Mouse (Mus musculus) myocyte (in vitro differentiated cells): ENCODE results near the gene Rreb1. TPM values are rescaled to one million over a fixed set of nuclear protein-coding genes. Genes with fewer than 3 reads are reported as not detected.

Experiments used
- H3K27me3 ChIP-seq: one replicate; pipeline ENCODE4 v1.6.1; 2011; ENCODE audit not compliant: control insufficient read depth, insufficient read depth, insufficient read length
- H3K36me3 ChIP-seq: one replicate; pipeline ENCODE4 v1.6.1; 2011; ENCODE audit not compliant: control insufficient read depth, insufficient read depth
- H3K4me2 ChIP-seq: one replicate; pipeline ENCODE4 v1.6.1; 2011; ENCODE audit warnings: low read depth, control low read depth
- H3K4me3 ChIP-seq: one replicate; pipeline ENCODE4 v1.5.1; 2011; ENCODE audit warnings: mild to moderate bottlenecking, control low read depth, moderate library complexity
- H3K79me2 ChIP-seq: one replicate; pipeline ENCODE4 v1.6.1; 2011; ENCODE audit not compliant: control insufficient read depth, insufficient read depth
- H3ac ChIP-seq: one replicate; pipeline ENCODE4 v1.6.1; 2011; ENCODE audit not compliant: control insufficient read depth, insufficient read length
- CEBPB ChIP-seq: IDR thresholded peaks from 2 replicates; pipeline ENCODE4 v1.6.1; 2011; ENCODE audit warnings: mild to moderate bottlenecking, moderate library complexity; ENCODE audit not compliant: poor library complexity, insufficient read depth, severe bottlenecking
- E2F4 ChIP-seq: IDR thresholded peaks from one replicate; pipeline ENCODE4 v1.6.1; 2011; ENCODE audit warnings: mild to moderate bottlenecking, control low read depth, moderate library complexity; ENCODE audit not compliant: insufficient read depth
- MAX ChIP-seq: IDR thresholded peaks from one replicate; pipeline ENCODE4 v1.6.1; 2011; ENCODE audit warnings: low read depth, mild to moderate bottlenecking, control low read depth
- MYOD1 ChIP-seq, 3 experiments: IDR thresholded peaks; one replicate each; pipeline ENCODE4 v1.6.1; 2011; ENCODE audit warnings: control low read depth in 2 of 3, low read depth in 2 of 3, mild to moderate bottlenecking in 2 of 3, moderate library complexity in 1 of 3; ENCODE audit not compliant: insufficient read length in 2 of 3, control insufficient read depth in 1 of 3
- MYOG ChIP-seq, 3 experiments: IDR thresholded peaks; one replicate each; pipeline ENCODE4 v1.6.1; 2011; ENCODE audit warnings: control low read depth in 2 of 3, low read depth in 2 of 3, mild to moderate bottlenecking in 2 of 3; ENCODE audit not compliant: insufficient read length in 2 of 3, control insufficient read depth in 1 of 3, insufficient read depth in 1 of 3
- POLR2A ChIP-seq: IDR thresholded peaks from one replicate; pipeline ENCODE4 v1.6.1; 2011; ENCODE audit warnings: low read depth, mild to moderate bottlenecking, control low read depth, moderate library complexity; ENCODE audit not compliant: insufficient read length
- POLR2AphosphoS2 ChIP-seq: IDR thresholded peaks from one replicate; pipeline ENCODE4 v1.6.1; 2011; ENCODE audit warnings: low read depth, control low read depth; ENCODE audit not compliant: insufficient read length
- REST ChIP-seq: IDR thresholded peaks from one replicate; pipeline ENCODE4 v1.6.1; 2011; ENCODE audit warnings: mild to moderate bottlenecking, control low read depth, moderate library complexity; ENCODE audit not compliant: insufficient read depth, insufficient read length
- SRF ChIP-seq: IDR thresholded peaks from one replicate; pipeline ENCODE4 v1.6.1; 2011; ENCODE audit warnings: low read depth; ENCODE audit not compliant: control insufficient read depth, insufficient read length
- TCF12 ChIP-seq: IDR thresholded peaks from one replicate; pipeline ENCODE4 v1.6.1; 2011; ENCODE audit warnings: mild to moderate bottlenecking, control low read depth; ENCODE audit not compliant: poor library complexity, insufficient read depth, severe bottlenecking
- TCF3 ChIP-seq: IDR thresholded peaks from one replicate; pipeline ENCODE4 v1.6.1; 2011; ENCODE audit warnings: low read depth, control low read depth; ENCODE audit not compliant: insufficient read length
- USF1 ChIP-seq: IDR thresholded peaks from one replicate; pipeline ENCODE4 v1.6.1; 2011; ENCODE audit warnings: low read depth, mild to moderate bottlenecking, control low read depth, moderate library complexity
- polyA plus RNA-seq: library from polyadenylated mRNA; unstranded; fragments of >200 nt; fragmentation: generic; extraction: Trizol; gene quantifications from one replicate; pipeline ENCODE4 v1.2.1, GENCODE M21; 2012; ENCODE audit warnings: missing spikeins

Rreb1 gene
- polyA plus RNA-seq, 1 experiment = 19.7 TPM

- Histone ChIP-seq H3K4me3 (no peak overlapping the region), H3K36me3 (peaks cover 3% of the 10 kb centered on the region), H3ac (no peak overlapping the region), H3K4me2 (no peak overlapping the region), H3K27me3 (no peaks in the 10 kb centered on the region), H3K79me2 (peaks cover 99% of the 10 kb centered on the region)
- TF ChIP-seq SRF (no peak), MYOG (IDR thresholded peaks at IDR 0.05; ENCODE audit: control insufficient read depth in 1 of 3, insufficient read depth in 1 of 3, insufficient read length in 2 of 3, low read depth in 2 of 3) (peak in 1 of 3 experiments; percentile 59)
Observed at GRCm38 (mm10) chr13:37860204-37860603, 82.0 kb downstream of the Rreb1 start.

- no peaks in the 10 kb centered on the region for H3K27me3 ChIP-seq
- peaks cover 3% of the 10 kb centered on the region for H3K36me3 ChIP-seq
- H3K79me2 ChIP-seq = peaks cover 99% of the 10 kb centered on the region
- no peak overlapping the region for H3ac ChIP-seq
- no peak overlapping the region for H3K4me2 ChIP-seq
- no peak for TF ChIP-seq TCF3
- TF ChIP-seq MYOG (IDR thresholded peaks at IDR 0.05; ENCODE audit: control insufficient read depth in 1 of 3, insufficient read depth in 1 of 3, insufficient read length in 2 of 3, low read depth in 2 of 3) = no peak
- no peak for TF ChIP-seq POLR2A
- no peak for TF ChIP-seq E2F4
- TF ChIP-seq MYOD1 (IDR thresholded peaks at IDR 0.05; ENCODE audit: control insufficient read depth in 1 of 3, insufficient read length in 2 of 3, low read depth in 2 of 3) = no peak
- TF ChIP-seq SRF = no peak
- TF ChIP-seq POLR2AphosphoS2 = no peak
- no peak for TF ChIP-seq TCF12
- no peak for TF ChIP-seq MAX
- TF ChIP-seq REST = no peak
- TF ChIP-seq CEBPB = no peak
- no peak for TF ChIP-seq USF1
- no peak overlapping the region for H3K4me3 ChIP-seq
Observed at GRCm38 (mm10) chr13:37860789-37861188, 82.6 kb downstream of the Rreb1 start.

GRCm38 (mm10) chr13:37862492-37862891, 84.3 kb downstream of the Rreb1 start:
- H3K4me3 ChIP-seq = no peak overlapping the region
- no peaks in the 10 kb centered on the region for H3K27me3 ChIP-seq
- H3ac ChIP-seq = no peak overlapping the region
- H3K36me3 ChIP-seq = peaks cover 3% of the 10 kb centered on the region
- H3K4me2 ChIP-seq = no peak overlapping the region
- peaks cover 99% of the 10 kb centered on the region for H3K79me2 ChIP-seq
- TF ChIP-seq MYOG (IDR thresholded peaks at IDR 0.05; ENCODE audit: control insufficient read depth in 1 of 3, insufficient read depth in 1 of 3, insufficient read length in 2 of 3, low read depth in 2 of 3) (peak in 1 of 3 experiments; percentile 15), MAX (no peak), MYOD1 (IDR thresholded peaks at IDR 0.05; ENCODE audit: control insufficient read depth in 1 of 3, insufficient read length in 2 of 3, low read depth in 2 of 3) (peak in 1 of 3 experiments; percentile 15)

GRCm38 (mm10) chr13:37863643-37864042, 85.4 kb downstream of the Rreb1 start:
- H3K4me2 ChIP-seq = no peak overlapping the region
- TF ChIP-seq REST (no peak), SRF (no peak), POLR2AphosphoS2 (no peak), USF1 (no peak)
- H3ac ChIP-seq = no peak overlapping the region
- peaks cover 99% of the 10 kb centered on the region for H3K79me2 ChIP-seq
- no peak overlapping the region for H3K4me3 ChIP-seq
- H3K27me3 ChIP-seq = no peaks in the 10 kb centered on the region
- peaks cover 3% of the 10 kb centered on the region for H3K36me3 ChIP-seq

- Histone ChIP-seq H3K79me2 (peaks cover 99% of the 10 kb centered on the region), H3K4me2 (no peak overlapping the region)
- no peak for TF ChIP-seq TCF12
- no peak for TF ChIP-seq SRF
- no peak for TF ChIP-seq TCF3
- TF ChIP-seq MYOG (IDR thresholded peaks at IDR 0.05; ENCODE audit: control insufficient read depth in 1 of 3, insufficient read depth in 1 of 3, insufficient read length in 2 of 3, low read depth in 2 of 3) = no peak
- TF ChIP-seq MAX = no peak
- no peak for TF ChIP-seq CEBPB
- TF ChIP-seq USF1 = no peak
- no peak for TF ChIP-seq POLR2AphosphoS2
- no peak for TF ChIP-seq MYOD1 (IDR thresholded peaks at IDR 0.05; ENCODE audit: control insufficient read depth in 1 of 3, insufficient read length in 2 of 3, low read depth in 2 of 3)
- no peak for TF ChIP-seq REST
- TF ChIP-seq E2F4 = no peak
- no peak for TF ChIP-seq POLR2A
Observed at GRCm38 (mm10) chr13:37864697-37865096, 86.5 kb downstream of the Rreb1 start.

More at GRCm38 (mm10) chr13:37864697-37865096, 86.5 kb downstream of the Rreb1 start:
- Histone ChIP-seq H3ac (no peak overlapping the region), H3K36me3 (no peaks in the 10 kb centered on the region), H3K4me3 (no peak overlapping the region), H3K27me3 (no peaks in the 10 kb centered on the region)
